Comparison of ENCODE assay signal across 24 mouse cellular contexts in genomic region chr10:70699581-70699980, GRCm38 (mm10).
"Had no signal": no experiment of that assay in that cellular context is flagged by ENCODE, and none has a peak within 500 bp of the region (broad histone marks: within the 10 kb centered on the region; RNA-seq: fewer than 3 reads in every experiment).

No protein-coding gene starts in this region.

- H3K9ac ChIP-seq: forebrain, embryonic 15.5 days; forebrain, postnatal 0 days; heart, embryonic 13.5 days; heart, embryonic 15.5 days; hindbrain, embryonic 13.5 days; hindbrain, embryonic 15.5 days; limb, embryonic 12.5 days; liver, embryonic 13.5 days; liver, embryonic 15.5 days; liver, postnatal 0 days had no signal

- ATAC-seq: forebrain, embryonic 15.5 days; forebrain, postnatal 0 days; intestine, embryonic 16.5 days; liver, postnatal 0 days had no signal

- H3K4me1 ChIP-seq: forebrain, embryonic 15.5 days; heart, embryonic 15.5 days; hindbrain, embryonic 15.5 days; liver, embryonic 13.5 days; liver, embryonic 15.5 days had no signal

- H3K27me3 ChIP-seq: forebrain, embryonic 15.5 days; heart, embryonic 13.5 days; heart, embryonic 15.5 days; hindbrain, embryonic 13.5 days; hindbrain, embryonic 15.5 days; limb, embryonic 12.5 days; liver, embryonic 13.5 days; liver, embryonic 15.5 days had no signal

- H3K4me2 ChIP-seq: forebrain, embryonic 15.5 days; heart, embryonic 13.5 days; heart, embryonic 15.5 days; hindbrain, embryonic 13.5 days; hindbrain, embryonic 15.5 days; limb, embryonic 12.5 days; liver, embryonic 11.5 days; liver, embryonic 13.5 days; liver, embryonic 15.5 days had no signal

- H3K9me3 ChIP-seq: forebrain, embryonic 15.5 days; heart, embryonic 10.5 days; heart, embryonic 13.5 days; heart, embryonic 15.5 days; hindbrain, embryonic 13.5 days; hindbrain, embryonic 15.5 days; limb, embryonic 10.5 days; limb, embryonic 12.5 days had no signal

- H3K27ac ChIP-seq: forebrain, embryonic 15.5 days; heart, embryonic 10.5 days; heart, embryonic 13.5 days; heart, embryonic 15.5 days; hindbrain, embryonic 13.5 days; hindbrain, embryonic 15.5 days; hindbrain, postnatal 0 days; kidney, postnatal 0 days; layer of hippocampus, adult 2 months; left cerebral cortex, adult 2 months; limb, embryonic 10.5 days; limb, embryonic 12.5 days; liver, embryonic 13.5 days; liver, embryonic 15.5 days had no signal

- H3K4me3 ChIP-seq: forebrain, embryonic 15.5 days; heart, embryonic 10.5 days; heart, embryonic 13.5 days; heart, embryonic 15.5 days; hindbrain, embryonic 13.5 days; hindbrain, embryonic 15.5 days; layer of hippocampus, adult 2 months; left cerebral cortex, adult 2 months; limb, embryonic 10.5 days; limb, embryonic 12.5 days; liver, embryonic 13.5 days; liver, embryonic 15.5 days had no signal

- DNase-seq: forebrain, postnatal 0 days; gastrocnemius, postnatal 14 days; gastrocnemius, postnatal 36 days; heart, adult 18-20 months; heart, postnatal 14 days; heart, postnatal 36 days; liver; liver, embryonic 13.5 days; liver, postnatal 0 days had no signal

- H3K36me3 ChIP-seq: forebrain, embryonic 15.5 days; heart, embryonic 10.5 days; heart, embryonic 13.5 days; heart, embryonic 15.5 days; hindbrain, embryonic 13.5 days; hindbrain, embryonic 15.5 days; limb, embryonic 10.5 days; limb, embryonic 12.5 days; liver, embryonic 13.5 days; liver, embryonic 15.5 days had no signal
